Mouse (Mus musculus) forebrain, embryonic 10.5 days (tissue): ENCODE results near the gene 7420426K07Rik. TPM values are rescaled to one million over a fixed set of nuclear protein-coding genes. Genes with fewer than 3 reads are reported as not detected.

ENCODE experiments used
- DNase-seq: peaks from one replicate; pipeline ENCODE4 v3.0.0-alpha.2; 2017; ENCODE audit warnings: low spot score; ENCODE audit errors: extremely low spot score
- H3K27ac ChIP-seq: fragments of 300-500 bp; sonication (generic); 2 replicates; pipeline ENCODE4 v1.5.1; 2016; ENCODE audit warnings: mild to moderate bottlenecking
- H3K27me3 ChIP-seq: fragments of 300-500 bp; sonication (generic); 2 replicates; pipeline ENCODE4 v1.6.1; 2016; ENCODE audit warnings: mild to moderate bottlenecking; ENCODE audit not compliant: poor library complexity, severe bottlenecking
- H3K36me3 ChIP-seq: fragments of 300-500 bp; sonication (generic); replicated peaks from 2 replicates; pipeline ENCODE4 v1.6.1; 2016; ENCODE audit warnings: mild to moderate bottlenecking, moderate library complexity
- H3K4me1 ChIP-seq: fragments of 300-500 bp; sonication (generic); 2 replicates; pipeline ENCODE4 v1.6.1; 2016
- H3K4me3 ChIP-seq: fragments of 300-500 bp; sonication (generic); 2 replicates; pipeline ENCODE4 v1.5.1; 2016; ENCODE audit warnings: mild to moderate bottlenecking, moderate library complexity
- H3K9me3 ChIP-seq: fragments of 300-500 bp; sonication (generic); 2 replicates; pipeline ENCODE4 v1.6.1; 2016; ENCODE audit warnings: mild to moderate bottlenecking, moderate library complexity
- WGBS: fragments of 180-500 bp; shearing (Covaris S2); methylation state at CpG from one replicate; pipeline ENCODE4 v1.1.7; 2016; 5-methylcytosine and 5-hydroxymethylcytosine counted together
- polyA plus RNA-seq: library from polyadenylated mRNA; unstranded; fragments of >200 nt; fragmentation: Nextera tagmentation; extraction: Ambion mirVana; gene quantifications from 2 replicates; pipeline ENCODE4 v1.2.1, GENCODE M21; 2016

The 7420426K07Rik gene
- polyA plus RNA-seq, 1 experiment from 2014 or later = not detected

DNA sequence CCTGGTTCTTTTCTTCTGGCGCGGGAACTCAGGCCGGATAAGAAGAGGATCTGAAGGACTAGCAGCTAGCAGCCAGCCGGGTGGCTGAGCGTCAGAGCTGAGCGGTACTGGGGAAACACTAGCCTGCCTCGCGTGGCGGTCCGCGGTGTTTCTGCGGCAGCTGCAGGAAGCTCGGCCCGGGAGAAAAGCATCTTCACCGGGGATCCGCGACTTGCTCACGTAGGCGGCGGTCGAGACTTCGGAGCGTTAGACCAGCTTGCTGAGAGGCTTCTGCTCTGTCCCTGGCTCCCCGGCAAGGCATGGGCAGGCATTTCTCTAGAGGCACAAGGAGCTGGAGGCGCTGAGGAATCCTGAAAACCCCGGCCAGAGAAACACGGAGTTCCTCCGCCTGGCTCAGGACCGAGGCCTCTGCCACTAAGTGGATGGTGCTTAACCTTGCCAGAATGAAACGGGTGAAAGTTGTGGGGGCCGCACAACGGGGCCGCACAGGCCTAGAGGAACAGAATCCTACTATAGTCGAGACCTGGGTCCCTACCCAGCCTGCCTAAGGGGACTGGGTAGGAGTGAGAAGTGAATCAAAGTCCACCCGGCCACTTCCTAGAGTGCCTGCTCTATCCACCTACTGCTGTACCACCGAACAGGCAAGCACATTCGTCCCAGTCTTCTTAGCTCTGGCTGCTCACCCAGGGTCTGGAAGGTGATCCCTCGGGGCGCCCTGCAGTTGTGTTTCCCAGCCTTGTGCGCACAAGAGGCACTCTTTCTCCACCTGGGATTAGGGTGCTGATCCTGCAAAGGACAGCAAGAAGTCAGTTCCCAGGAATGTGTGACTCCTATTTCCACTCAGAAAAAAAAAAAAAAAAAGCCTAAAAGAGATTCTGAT, 49.5 kb downstream of the 7420426K07Rik start:
- Histone ChIP-seq H3K9me3 (no peaks in the 10 kb centered on the region), H3K36me3 (no peaks in the 10 kb centered on the region), H3K27me3 (peaks cover 88% of the 10 kb centered on the region), H3K4me3 (peak overlapping the region; percentile 41), H3K27ac (no peak overlapping the region), H3K4me1 (peaks cover 44% of the 10 kb centered on the region)
- under 1% methylated on average over 40 of the region's 40 CpGs for WGBS
- peak; percentile 60 for DNase-seq

DNA sequence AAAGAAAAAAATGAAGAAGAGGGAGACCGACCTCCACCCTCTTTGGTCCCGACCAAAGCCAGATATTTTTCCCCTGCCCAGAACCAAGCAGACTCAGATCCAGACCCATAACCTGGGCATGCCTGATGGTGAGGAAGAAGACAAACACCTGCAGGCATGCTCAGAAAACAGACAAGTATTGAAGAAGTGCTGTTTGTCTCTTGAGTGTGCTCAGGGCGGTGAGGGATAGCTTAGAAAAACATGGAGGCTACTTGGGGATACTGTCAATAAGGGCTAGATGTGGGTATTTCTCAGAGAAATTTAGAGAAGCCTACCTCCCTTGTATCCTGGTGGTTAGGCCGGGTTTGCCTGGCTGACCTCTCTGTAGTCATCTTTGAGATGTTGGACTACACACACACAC, 50.4 kb downstream of the 7420426K07Rik start:
- no peak for DNase-seq
- Histone ChIP-seq H3K27me3 (peaks cover 96% of the 10 kb centered on the region), H3K9me3 (no peaks in the 10 kb centered on the region), H3K36me3 (no peaks in the 10 kb centered on the region), H3K27ac (no peak overlapping the region), H3K4me1 (peaks cover 44% of the 10 kb centered on the region), H3K4me3 (no peak overlapping the region)
- 2% methylated on average over 4 of the region's 4 CpGs for WGBS

DNA sequence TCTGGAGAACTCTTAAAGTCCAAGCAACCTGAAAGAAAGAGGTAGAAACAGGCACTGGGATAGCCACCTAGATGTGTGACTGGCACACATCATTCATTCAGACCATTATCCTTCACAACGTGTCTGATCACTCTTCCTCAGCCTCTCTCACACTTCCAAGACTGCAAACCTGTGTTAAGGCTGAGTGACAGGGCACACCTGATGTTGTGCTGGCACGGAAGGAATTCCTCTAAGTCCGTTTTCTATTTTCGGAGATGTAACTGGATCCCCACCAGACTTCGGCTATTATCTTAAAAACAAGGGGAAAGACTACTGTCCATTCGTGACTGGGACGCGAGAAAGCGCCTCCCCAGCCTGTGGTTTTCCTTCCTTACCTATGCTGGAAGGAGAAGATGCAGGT, 50.9 kb downstream of the 7420426K07Rik start:
- H3K4me1 ChIP-seq = peaks cover 44% of the 10 kb centered on the region
- no peak overlapping the region for H3K27ac ChIP-seq
- no peaks in the 10 kb centered on the region for H3K9me3 ChIP-seq
- peaks cover 98% of the 10 kb centered on the region for H3K27me3 ChIP-seq
- H3K4me3 ChIP-seq = peak overlapping the region; percentile 62; the same call in 1 of the 2 replicates
- no peaks in the 10 kb centered on the region for H3K36me3 ChIP-seq
- no peak for DNase-seq
- WGBS = 2% methylated on average over 9 of the region's 9 CpGs

Other genes with a start within 250 kb of the 7420426K07Rik start
- 0.16 TPM in 1 of 2 replicates, not detected in the other for gene Prr23a1, start 60.6 kb upstream of the 7420426K07Rik start, polyA plus RNA-seq
- not detected in 2 replicates for gene Prr23a2, start 46.6 kb upstream of the 7420426K07Rik start, polyA plus RNA-seq
- gene Prr23a3, start 38.4 kb upstream of the 7420426K07Rik start, polyA plus RNA-seq = 0.09 and 0.10 TPM in 2 replicates
- gene Foxl2, start 52.2 kb downstream of the 7420426K07Rik start, polyA plus RNA-seq = 0.98 and 1.1 TPM in 2 replicates
- 69.0 and 71.3 TPM in 2 replicates for gene Faim, start 83.3 kb downstream of the 7420426K07Rik start, polyA plus RNA-seq
- not detected in 2 replicates for gene Gm1123, start 132.6 kb downstream of the 7420426K07Rik start, polyA plus RNA-seq
- 1.9 and 2.2 TPM in 2 replicates for gene Pik3cb, start 237.5 kb downstream of the 7420426K07Rik start, polyA plus RNA-seq